Mouse (Mus musculus) testis, adult 2 months (tissue): ENCODE data around the gene Cdkal1.

Experiments
- CTCF ChIP-seq: fragments of 200-500 bp; IDR thresholded peaks from 2 replicates; pipeline ENCODE4 v1.5.1; 2012; ENCODE audit warnings: low read depth, mild to moderate bottlenecking, inconsistent platforms, low read length, moderate library complexity; ENCODE audit not compliant: control insufficient read depth, insufficient read depth, insufficient replicate concordance
- POLR2A ChIP-seq: fragments of 200-500 bp; IDR thresholded peaks from 2 replicates; pipeline ENCODE4 v1.6.1; 2012; ENCODE audit warnings: low read depth, mild to moderate bottlenecking, inconsistent platforms, low read length, moderate library complexity; ENCODE audit not compliant: control insufficient read depth

- TF ChIP-seq CTCF = no peak
- TF ChIP-seq POLR2A = no peak
Measured at GRCm38 (mm10) chr13:29610051-29610931, 245.2 kb downstream of the Cdkal1 start.
